In the genomic region with DNA sequence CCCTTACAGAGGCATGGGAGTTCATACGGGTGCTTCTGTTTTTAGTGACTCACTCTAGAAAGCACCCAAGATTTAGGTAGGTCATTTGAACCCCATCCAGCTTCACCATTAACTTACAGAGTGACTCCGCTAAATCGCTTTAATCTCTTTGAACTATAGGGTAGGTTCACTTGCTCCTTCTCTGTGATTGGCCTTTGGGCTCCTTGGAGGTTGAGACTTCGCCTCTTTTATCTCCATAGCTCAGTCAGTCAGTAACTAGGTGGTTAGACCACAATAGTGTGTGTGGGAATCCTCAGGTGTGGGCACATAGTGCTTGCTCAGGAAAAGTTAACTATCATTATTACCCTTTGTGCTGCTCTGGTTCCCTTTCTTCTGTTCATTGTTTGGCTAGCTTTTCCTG, we compare ENCODE assay signal across 21 mouse cellular contexts. TPM values are rescaled to one million over a fixed set of nuclear protein-coding genes. Genes with fewer than 3 reads are reported as not detected.
DNase-seq lines count a peak whose midpoint lies in the region; ATAC-seq and TF ChIP-seq lines count a peak whose summit lies in the region.
"Had no signal": no experiment of that assay in that cellular context is flagged by ENCODE, and none has a peak within 500 bp of the region (broad histone marks: within the 10 kb centered on the region; RNA-seq: fewer than 3 reads in every experiment).

No protein-coding gene starts in this region.

- ATAC-seq in hindbrain, postnatal 0 days: no peak
- no peak for ATAC-seq in hindbrain, embryonic 12.5 days (ENCODE audit: low FRiP score)
- no peak for ATAC-seq in embryonic facial prominence, embryonic 14.5 days (ENCODE audit: low read depth)
- ATAC-seq in stomach, embryonic 15.5 days (ENCODE audit: insufficient read depth, low FRiP score, low read depth): peak; percentile 23; the same call in 1 of the 2 replicates
- ATAC-seq: hindbrain, embryonic 16.5 days; lung, postnatal 0 days; midbrain, embryonic 16.5 days had no signal

- H3K4me1 ChIP-seq in hindbrain, postnatal 0 days (ENCODE audit: insufficient read depth, low read length): peaks cover 5% of the 10 kb centered on the region; the same call in 1 of the 2 replicates
- peaks cover 26% of the 10 kb centered on the region for H3K4me1 ChIP-seq in hindbrain, embryonic 12.5 days
- H3K4me1 ChIP-seq in ES-Bruce4 (ENCODE audit: control insufficient read depth, insufficient read depth, low read length): peaks cover 15% of the 10 kb centered on the region
- peaks cover 41% of the 10 kb centered on the region for H3K4me1 ChIP-seq in embryonic facial prominence, embryonic 14.5 days (ENCODE audit: control insufficient read depth, insufficient read depth, low read length)
- H3K4me1 ChIP-seq in stomach, embryonic 15.5 days: peaks cover 47% of the 10 kb centered on the region

- H3K36me3 ChIP-seq in hindbrain, postnatal 0 days (ENCODE audit: insufficient read depth, low read length): no peaks in the 10 kb centered on the region
- peaks cover 8% of the 10 kb centered on the region; the same call in 1 of the 2 replicates for H3K36me3 ChIP-seq in hindbrain, embryonic 12.5 days
- no peaks in the 10 kb centered on the region for H3K36me3 ChIP-seq in ES-Bruce4 (ENCODE audit: control insufficient read depth, insufficient read depth, low read length, poor library complexity, severe bottlenecking)
- H3K36me3 ChIP-seq in embryonic facial prominence, embryonic 14.5 days (ENCODE audit: control insufficient read depth, insufficient read depth, low read length): peaks cover 22% of the 10 kb centered on the region
- no peaks in the 10 kb centered on the region for H3K36me3 ChIP-seq in stomach, embryonic 15.5 days

- peak overlapping the region; percentile 45 for H3K27ac ChIP-seq in hindbrain, postnatal 0 days
- H3K27ac ChIP-seq in hindbrain, embryonic 12.5 days: no peak overlapping the region
- H3K27ac ChIP-seq in ES-Bruce4 (ENCODE audit: insufficient read depth, low read length): peak overlapping the region; percentile 57; the same call in 1 of the 2 replicates
- 0 out of 2 replicates have a peak overlapping the region, but pooled peaks have one; percentile 1 for H3K27ac ChIP-seq in embryonic facial prominence, embryonic 14.5 days (replicated peaks; ENCODE audit: low read depth, low read length)
- peak overlapping the region; percentile 40; the same call in 1 of the 2 replicates for H3K27ac ChIP-seq in stomach, embryonic 15.5 days
- H3K27ac ChIP-seq: liver, embryonic 14.5 days had no signal

- no peak overlapping the region for H3K9ac ChIP-seq in hindbrain, postnatal 0 days (replicated peaks; ENCODE audit: low read length)
- H3K9ac ChIP-seq in hindbrain, embryonic 12.5 days: no peak overlapping the region
- H3K9ac ChIP-seq in ES-Bruce4 (ENCODE audit: low read depth, poor library complexity, severe bottlenecking): no peak overlapping the region
- no peak overlapping the region for H3K9ac ChIP-seq in embryonic facial prominence, embryonic 14.5 days (ENCODE audit: low read depth, low read length)
- H3K9ac ChIP-seq in stomach, embryonic 15.5 days: no peak overlapping the region
- H3K9ac ChIP-seq: limb, embryonic 12.5 days; liver, embryonic 14.5 days had no signal

- no peak for DNase-seq in hindbrain, postnatal 0 days (ENCODE audit: low spot score)
- no peak for DNase-seq in embryonic facial prominence, embryonic 14.5 days (ENCODE audit: low spot score)
- no peak for DNase-seq in right cerebral cortex, postnatal 25 days
- DNase-seq in testis, postnatal 10 days (ENCODE audit: low spot score): no peak
- DNase-seq: cerebellum, adult 11 months; cerebellum, postnatal 14 days; gastrocnemius, postnatal 14 days; heart, postnatal 14 days; kidney, adult 9 months; layer of hippocampus, adult 9-11 months; right cerebral cortex, adult 18-20 months; spleen, adult 18-20 months had no signal

- 71% methylated on average over 4 of the region's 4 CpGs for WGBS in hindbrain, postnatal 0 days
- 75% methylated on average over 4 of the region's 4 CpGs for WGBS in hindbrain, embryonic 12.5 days
- 62% methylated on average over 4 of the region's 4 CpGs for WGBS in embryonic facial prominence, embryonic 14.5 days
- 60% methylated on average over 4 of the region's 4 CpGs for WGBS in stomach, embryonic 15.5 days

- H3K4me3 ChIP-seq in hindbrain, postnatal 0 days (ENCODE audit: low read length): no peak overlapping the region
- H3K4me3 ChIP-seq in hindbrain, embryonic 12.5 days: no peak overlapping the region
- no peak overlapping the region for H3K4me3 ChIP-seq in ES-Bruce4 (ENCODE audit: low read depth, low read length)
- H3K4me3 ChIP-seq in embryonic facial prominence, embryonic 14.5 days (ENCODE audit: low read depth, low read length): no peak overlapping the region
- no peak overlapping the region for H3K4me3 ChIP-seq in stomach, embryonic 15.5 days (replicated peaks)
- H3K4me3 ChIP-seq: limb, embryonic 12.5 days had no signal

- no peaks in the 10 kb centered on the region for H3K9me3 ChIP-seq in hindbrain, postnatal 0 days (ENCODE audit: low read length)
- H3K9me3 ChIP-seq in hindbrain, embryonic 12.5 days (replicated peaks): no peaks in the 10 kb centered on the region
- no peaks in the 10 kb centered on the region for H3K9me3 ChIP-seq in ES-Bruce4 (replicated peaks; ENCODE audit: control insufficient read depth, insufficient read depth, low read length, poor library complexity, severe bottlenecking)
- H3K9me3 ChIP-seq in embryonic facial prominence, embryonic 14.5 days (ENCODE audit: control insufficient read depth, low read length): no peaks in the 10 kb centered on the region
- no peaks in the 10 kb centered on the region for H3K9me3 ChIP-seq in stomach, embryonic 15.5 days
- H3K9me3 ChIP-seq: limb, embryonic 12.5 days had no signal

- no peaks in the 10 kb centered on the region for H3K27me3 ChIP-seq in hindbrain, postnatal 0 days (ENCODE audit: insufficient read depth, low read length)
- H3K27me3 ChIP-seq in hindbrain, embryonic 12.5 days: no peaks in the 10 kb centered on the region
- no peaks in the 10 kb centered on the region for H3K27me3 ChIP-seq in ES-Bruce4 (ENCODE audit: control insufficient read depth, insufficient read depth, low read length, poor library complexity, severe bottlenecking)
- no peaks in the 10 kb centered on the region for H3K27me3 ChIP-seq in embryonic facial prominence, embryonic 14.5 days (replicated peaks; ENCODE audit: control insufficient read depth, insufficient read depth, low read length)
- no peaks in the 10 kb centered on the region for H3K27me3 ChIP-seq in stomach, embryonic 15.5 days (replicated peaks)
- H3K27me3 ChIP-seq: limb, embryonic 12.5 days had no signal

- no peak for TF ChIP-seq POLR2A in ES-Bruce4 (IDR thresholded peaks at IDR 0.05; ENCODE audit: insufficient read depth, low read length)

- TF ChIP-seq EP300 in ES-Bruce4 (IDR thresholded peaks at IDR 0.05; ENCODE audit: insufficient read depth, low read depth, low read length): no peak

- TF ChIP-seq CTCF in hindbrain, postnatal 0 days (IDR thresholded peaks at IDR 0.05; ENCODE audit: low read depth): no peak
- TF ChIP-seq CTCF in ES-Bruce4 (IDR thresholded peaks at IDR 0.05; ENCODE audit: low read depth, low read length): no peak

- H3K4me2 ChIP-seq in hindbrain, postnatal 0 days (ENCODE audit: low read depth, low read length): no peak overlapping the region
- no peak overlapping the region for H3K4me2 ChIP-seq in hindbrain, embryonic 12.5 days (replicated peaks)
- H3K4me2 ChIP-seq in embryonic facial prominence, embryonic 14.5 days (ENCODE audit: low read depth, low read length): no peak overlapping the region
- no peak overlapping the region for H3K4me2 ChIP-seq in stomach, embryonic 15.5 days
- H3K4me2 ChIP-seq: limb, embryonic 12.5 days had no signal

RNA-seq across cellular contexts. Expression of a gene that starts 33.7 kb away (rescaled TPM):
- 167 and 174 TPM in 2 replicates for total RNA-seq in hindbrain, postnatal 0 days (2014; rRNA removed)
- 180 and 198 TPM in 2 replicates for polyA plus RNA-seq in hindbrain, postnatal 0 days (2015; fragmentation: Nextera tagmentation; extraction: Ambion mirVana)
- polyA plus RNA-seq in hindbrain, embryonic 12.5 days (2016; fragmentation: Nextera tagmentation; extraction: Ambion mirVana): 91.5 and 91.7 TPM in 2 replicates
- 16.1 and 17.5 TPM in 2 replicates for polyA plus RNA-seq in ES-Bruce4 (2011; ENCODE audit: insufficient read depth, insufficient read length, low read depth, missing spikeins)
- 107 and 123 TPM in 2 replicates for polyA plus RNA-seq in embryonic facial prominence, embryonic 14.5 days (2014; fragmentation: Nextera tagmentation; extraction: Ambion mirVana)
- 61.7 and 62.9 TPM in 2 replicates for polyA plus RNA-seq in stomach, embryonic 15.5 days (2015; fragmentation: Nextera tagmentation; extraction: Ambion mirVana)
- total RNA-seq: MEL had no signal
